Mouse (Mus musculus) thymus, postnatal 14 days (tissue): ENCODE results near the gene Morc2b.
"Not testable (repeated sequence)": the region's sequence is repeated elsewhere in the genome, so short reads cannot be mapped to it uniquely, and the experiment has no call there.

Source experiments
- DNase-seq: peaks from one replicate; pipeline ENCODE4 v3.0.0; 2021

Morc2b gene

DNA sequence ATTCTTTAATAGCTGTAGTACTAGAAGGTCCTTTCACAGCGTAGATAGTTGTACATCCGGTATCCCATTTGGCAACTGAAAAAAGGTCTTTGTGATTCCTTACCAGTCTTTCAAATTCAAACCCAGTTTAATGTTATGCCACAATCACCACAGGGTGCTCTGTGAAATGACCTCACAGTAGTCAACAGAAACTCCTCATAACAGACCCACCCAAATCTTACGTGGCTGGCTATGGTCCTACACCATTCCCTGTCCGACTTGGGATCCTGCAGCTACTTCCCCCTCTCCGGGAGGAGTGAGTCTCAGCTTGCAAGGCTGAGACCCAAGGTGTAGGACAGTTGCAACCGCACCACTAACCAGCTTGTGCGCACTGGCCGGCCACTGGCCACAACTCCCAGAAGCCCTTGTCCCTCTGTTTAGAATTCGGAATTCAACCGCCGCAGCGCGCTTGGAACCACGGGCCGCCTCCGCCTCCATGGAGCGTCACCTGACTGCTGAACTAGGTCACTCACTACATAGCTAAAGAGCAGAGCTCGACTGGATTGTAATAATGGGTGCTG is at the start of gene Morc2b:
Morc2b (minus strand) TSS at position 423 of the 560 bp plus-strand sequence.
- DNase-seq = no peak

DNA sequence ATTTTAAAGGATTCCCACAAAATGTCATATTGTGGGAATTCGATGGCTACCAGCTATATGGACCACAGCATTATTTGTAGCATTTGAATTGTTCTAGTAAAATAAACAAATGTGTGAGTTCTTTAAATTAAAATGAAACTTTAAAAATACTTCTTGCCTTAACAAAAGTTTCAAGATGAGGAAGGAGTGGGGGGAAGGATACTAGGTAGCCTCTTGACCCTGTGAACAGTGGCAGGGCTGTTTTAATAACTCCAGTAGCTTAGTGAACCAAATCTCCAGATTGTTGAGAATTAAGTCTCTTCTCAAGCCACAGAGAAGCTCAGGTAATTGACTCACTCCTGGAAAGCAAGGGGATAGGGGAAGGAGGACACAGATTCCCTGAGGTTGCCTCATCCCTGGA is 28.7 kb upstream of the Morc2b start, which contains the start of gene Olfr55:
Olfr55 (plus strand) TSS at position 301 of the 400 bp plus-strand sequence.
- DNase-seq = not testable (repeated sequence)

DNA sequence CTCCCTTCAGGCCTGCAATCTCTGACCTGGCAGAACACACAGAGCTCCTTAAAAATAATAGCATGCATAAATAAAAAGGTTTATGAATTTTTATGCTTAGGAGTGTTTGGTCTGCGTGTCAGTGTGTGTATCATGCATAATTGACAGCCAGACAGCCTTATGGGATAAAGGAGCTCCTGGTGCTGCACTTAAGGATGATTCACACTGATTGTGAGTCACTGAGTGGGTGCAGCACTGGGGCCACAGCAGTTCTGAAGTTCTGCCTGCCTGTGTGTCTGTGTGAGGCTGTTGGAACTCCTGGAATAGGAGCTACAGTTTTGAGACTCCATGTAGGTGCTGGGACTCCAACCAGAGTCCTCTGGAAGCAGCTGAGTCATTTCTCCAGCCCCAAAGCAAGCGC is 13.2 kb downstream of the Morc2b start:
- DNase-seq = no peak

DNA sequence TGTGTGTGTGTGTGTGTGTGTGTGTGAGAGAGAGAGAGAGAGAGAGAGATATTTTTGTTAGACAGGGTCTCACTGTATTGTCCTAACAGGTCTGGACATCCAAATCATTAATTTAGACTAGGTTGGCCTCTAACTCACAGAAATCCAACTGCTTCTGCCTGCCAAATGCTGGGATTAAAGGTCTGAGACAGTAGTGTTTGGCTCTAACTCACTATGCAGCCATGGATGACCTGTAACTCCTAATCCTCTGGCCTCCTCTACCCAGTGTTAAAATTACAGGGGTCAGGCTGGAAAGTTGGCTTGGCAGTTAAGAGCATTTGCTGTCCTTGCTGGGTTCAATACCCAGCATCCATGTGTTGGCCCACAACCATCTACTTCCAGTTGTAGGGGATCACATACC is 14.9 kb downstream of the Morc2b start:
- no peak for DNase-seq

DNA sequence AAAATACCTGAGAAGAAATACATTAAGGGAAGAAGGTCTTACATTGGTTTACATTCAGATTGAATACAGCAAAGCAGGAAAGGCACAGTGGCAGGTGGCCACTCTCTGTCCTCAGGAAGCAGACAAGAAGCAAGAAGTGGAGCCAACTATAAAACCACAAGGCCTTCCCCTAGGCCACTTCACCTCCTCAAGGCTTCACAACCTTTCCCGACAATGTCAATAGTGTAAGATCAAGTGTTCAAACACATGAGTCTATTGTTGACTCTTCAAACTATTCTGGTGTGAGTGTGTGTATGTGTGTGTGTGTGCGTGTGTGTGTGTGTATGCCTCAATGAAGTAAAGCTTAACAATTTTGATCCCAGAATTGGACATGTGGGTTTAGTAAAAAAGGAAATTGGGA is 42.1 kb downstream of the Morc2b start:
- DNase-seq = no peak

DNA sequence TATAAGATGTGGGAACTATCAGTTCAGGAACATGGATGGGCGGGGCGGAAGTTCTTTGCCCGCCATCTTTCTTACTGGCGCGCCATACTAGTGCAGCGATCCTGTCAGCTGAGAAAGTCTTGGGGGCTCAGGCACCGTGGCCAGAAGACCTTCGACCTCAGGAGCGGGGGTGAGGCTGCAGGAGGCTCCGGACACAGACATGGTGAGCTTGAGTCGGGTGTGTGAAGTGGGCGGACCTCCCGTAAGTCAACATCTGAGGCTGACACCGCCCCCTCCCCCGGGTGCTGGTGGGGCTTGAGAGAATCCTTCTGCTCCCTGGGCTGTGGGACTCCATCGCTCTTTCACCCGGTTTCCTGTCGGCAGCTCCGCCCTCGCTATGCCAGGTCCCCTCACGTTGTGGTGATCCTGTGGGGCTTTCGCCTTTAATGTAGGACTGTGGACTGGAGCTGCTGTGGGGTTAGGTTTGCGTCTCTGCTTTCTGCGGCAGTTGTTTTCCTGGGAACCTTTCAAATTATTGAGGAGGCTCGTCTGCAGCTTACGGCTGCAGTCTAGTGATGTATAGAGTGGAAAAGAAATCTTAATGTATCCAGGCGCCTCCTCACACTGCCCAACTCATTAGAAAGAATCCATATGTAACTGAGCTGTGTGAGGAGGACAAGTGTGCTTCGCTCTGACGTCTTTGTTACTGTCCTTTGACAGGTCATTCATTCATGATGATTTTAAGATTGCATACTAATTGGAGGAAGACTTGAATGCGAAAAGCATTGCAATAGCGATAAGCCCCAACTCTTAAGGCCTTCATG is 46.9 kb downstream of the Morc2b start:
- peak; percentile 72 for DNase-seq

DNA sequence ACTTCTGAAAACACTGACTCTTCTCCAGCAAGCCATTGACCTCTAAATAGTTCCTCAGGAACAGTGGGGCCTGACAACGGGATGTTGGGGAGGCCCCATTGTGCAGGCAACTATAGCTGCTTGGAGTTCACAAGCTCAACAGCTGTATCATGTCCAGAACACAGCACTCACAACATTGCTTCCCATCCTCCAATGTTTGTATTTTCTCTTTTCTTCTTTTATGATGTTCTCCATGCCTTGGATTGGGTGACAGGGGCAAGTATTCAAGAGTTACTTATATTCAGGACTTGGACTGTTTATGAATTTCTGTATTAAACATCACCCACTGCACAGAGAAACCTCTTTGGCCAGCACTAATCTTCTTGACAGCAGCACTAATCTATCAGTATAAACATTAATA is 47.9 kb downstream of the Morc2b start:
- DNase-seq = no peak

DNA sequence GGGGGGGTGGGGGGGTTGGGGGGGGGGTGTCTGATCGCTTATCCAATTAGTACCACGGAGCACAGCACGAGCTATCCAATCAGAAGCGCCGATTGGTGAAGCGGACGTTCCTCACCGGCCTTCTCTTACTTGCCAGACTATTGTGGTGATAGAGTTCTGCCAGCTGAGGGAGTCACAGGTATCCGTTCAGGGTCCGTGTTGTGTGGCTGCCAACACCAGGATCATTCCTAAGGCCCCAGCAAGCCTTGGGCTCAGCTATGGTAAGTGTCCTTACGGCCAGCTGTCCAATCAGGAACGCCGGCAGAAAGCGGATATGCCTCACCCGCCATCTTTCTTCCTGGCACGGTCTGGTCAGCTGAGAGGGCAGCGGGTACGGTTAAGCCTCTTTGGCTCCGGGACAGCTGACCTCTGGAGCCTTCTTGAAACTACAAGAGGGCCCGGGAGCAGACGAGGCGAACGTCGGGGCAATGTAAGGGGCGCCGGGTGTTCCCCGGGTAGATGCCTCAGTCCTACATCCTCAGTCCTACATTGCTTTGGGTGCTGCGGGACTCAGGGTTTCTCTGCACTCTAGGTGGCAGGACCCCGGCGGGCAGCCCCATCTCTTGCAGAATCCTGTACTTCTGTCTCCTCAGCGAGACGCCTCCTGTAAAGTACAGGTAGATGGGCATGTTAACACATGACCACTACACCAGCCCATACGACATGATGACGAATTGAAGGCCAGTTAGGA is 50.1 kb downstream of the Morc2b start, which contains the start of gene Zfp563:
Zfp563 (plus strand) TSS at position 91 of the 730 bp plus-strand sequence.
- peak; percentile 84 for DNase-seq

DNA sequence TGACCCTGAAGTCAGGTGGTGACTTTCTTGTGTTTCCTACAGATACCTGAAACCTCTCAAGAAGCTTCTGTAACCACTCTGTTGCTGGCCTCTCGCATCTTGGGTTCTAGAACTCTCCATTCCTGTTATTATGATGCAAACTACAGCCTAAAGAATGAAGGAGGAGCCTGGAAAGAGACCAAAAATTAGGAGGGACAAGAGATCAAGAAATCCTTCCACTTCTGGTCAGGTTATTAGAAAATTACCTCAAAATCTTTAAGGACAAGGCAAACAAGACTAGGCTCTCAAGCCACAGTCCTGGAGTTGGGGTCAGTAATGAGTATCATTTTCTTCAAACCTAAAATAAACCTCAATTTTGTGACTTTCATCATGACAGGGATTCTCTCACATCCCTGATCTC is 71.5 kb downstream of the Morc2b start, which contains the start of gene 4921501E09Rik:
4921501E09Rik (minus strand) TSS at position 101 of the 400 bp plus-strand sequence.
- DNase-seq = no peak
